ENCODE assay signal across 7 mouse cellular contexts in genomic region chr9:32445789-32446188, GRCm38 (mm10).
DNase-seq lines count a peak whose midpoint lies in the region; ATAC-seq and TF ChIP-seq lines count a peak whose summit lies in the region.

No protein-coding gene starts in this region.

- H3K27ac ChIP-seq in layer of hippocampus, adult 2 months: no peak overlapping the region

- ATAC-seq in inflammation-experienced regulatory T-cells, adult 6 months: peak; percentile 85

- DNase-seq in layer of hippocampus, adult 2 months (ENCODE audit: low spot score in 2 of 2): no peak
- DNase-seq in layer of hippocampus, adult 9-11 months: no peak
- peak; percentile 72 for DNase-seq in R1 (ENCODE audit: low read depth, low spot score)
- peak; percentile 70 for DNase-seq in thymus, postnatal 0 days (ENCODE audit: low spot score)
- DNase-seq in testis, postnatal 10 days (ENCODE audit: low spot score): no peak
- DNase-seq in kidney, adult 18-20 months: no peak

- H3K4me3 ChIP-seq in layer of hippocampus, adult 2 months: no peak overlapping the region

- TF ChIP-seq CTCF in layer of hippocampus, adult 2 months (conservative IDR thresholded peaks at IDR 0.05): peak; percentile 70

Comparison
In these comparisons a context has a peak if more than half of its experiments do, and no peak if none do; other contexts are left out.
1. DNase-seq: peak in R1 (single experiment) and thymus, postnatal 0 days (single experiment); none in layer of hippocampus, adult 2 months (0 of 2), layer of hippocampus, adult 9-11 months (single experiment), testis, postnatal 10 days (single experiment) and kidney, adult 18-20 months (single experiment).